Mouse (Mus musculus) midbrain, embryonic 11.5 days (tissue): Measurements from ENCODE around the gene Glp1r. TPM values are rescaled to one million over a fixed set of nuclear protein-coding genes. Genes with fewer than 3 reads are reported as not detected.

Source experiments
- ATAC-seq: fragments of 200-750 bp; cut with Nextera tagmentation; 2 replicates; pipeline ENCODE4 v1.8.0; 2017; ENCODE audit warnings: moderate TSS enrichment, moderate library complexity; ENCODE audit not compliant: low FRiP score
- DNase-seq: peaks from one replicate; pipeline ENCODE4 v3.0.0; 2015; ENCODE audit warnings: low spot score; ENCODE audit errors: missing footprints
- H3K27ac ChIP-seq: fragments of 300-500 bp; sonication (generic); 2 replicates; pipeline ENCODE4 v1.5.1; 2014; ENCODE audit warnings: low read depth, low read length
- H3K27me3 ChIP-seq: fragments of 300-500 bp; sonication (generic); 2 replicates; pipeline ENCODE4 v1.6.1; 2014; ENCODE audit warnings: mild to moderate bottlenecking, low read length, moderate library complexity, mixed read lengths; ENCODE audit not compliant: control insufficient read depth, insufficient read depth
- H3K36me3 ChIP-seq: fragments of 300-500 bp; sonication (generic); 2 replicates; pipeline ENCODE4 v1.6.1; 2014; ENCODE audit warnings: mild to moderate bottlenecking, low read length, moderate library complexity, mixed read lengths; ENCODE audit not compliant: control insufficient read depth, insufficient read depth
- H3K4me1 ChIP-seq: fragments of 300-500 bp; sonication (generic); 2 replicates; pipeline ENCODE4 v1.6.1; 2014; ENCODE audit warnings: low read length; ENCODE audit not compliant: control insufficient read depth, insufficient read depth
- H3K4me2 ChIP-seq: fragments of 300-500 bp; sonication (generic); 2 replicates; pipeline ENCODE4 v1.6.1; 2014; ENCODE audit warnings: mild to moderate bottlenecking, moderate library complexity
- H3K4me3 ChIP-seq: fragments of 300-500 bp; sonication (generic); 2 replicates; pipeline ENCODE4 v1.5.1; 2014; ENCODE audit warnings: low read depth, low read length
- H3K9ac ChIP-seq: fragments of 300-500 bp; sonication (generic); 2 replicates; pipeline ENCODE4 v1.6.1; 2014; ENCODE audit warnings: low read length
- H3K9me3 ChIP-seq: fragments of 300-500 bp; sonication (generic); 2 replicates; pipeline ENCODE4 v1.6.1; 2016; ENCODE audit warnings: low read length; ENCODE audit not compliant: control insufficient read depth
- WGBS: fragments of 180-500 bp; shearing (Covaris S2); extraction: QIAGEN DNeasy Blood & Tissue Kit; methylation state at CpG from one replicate; pipeline ENCODE4 v1.1.7; 2014; 5-methylcytosine and 5-hydroxymethylcytosine counted together
- microRNA-seq: library from miRNA; unstranded; fragments of <30 nt; microRNA quantifications from one replicate; pipeline ENCODE4, GENCODE M21; 2017
- polyA plus RNA-seq: library from polyadenylated mRNA; unstranded; fragments of >200 nt; fragmentation: Nextera tagmentation; extraction: Ambion mirVana; gene quantifications from 2 replicates; pipeline ENCODE4 v1.2.1, GENCODE M21; 2014

Glp1r gene
- polyA plus RNA-seq, 1 experiment from 2014 or later = 0.10 TPM

- whole genome bisulfite sequencing = 68% methylated on average over 4 of the region's 4 CpGs
- no peaks in the 10 kb centered on the region for H3K9me3 ChIP-seq
- DNase-seq = no peak
Observed at GRCm38 (mm10) chr17:30969983-30970382, 68.4 kb downstream of the Glp1r start.

GRCm38 (mm10) chr17:30971877-30972276, 70.3 kb downstream of the Glp1r start:
- H3K4me3 ChIP-seq = no peak overlapping the region
- WGBS = 81% methylated on average over 7 of the region's 7 CpGs

More at GRCm38 (mm10) chr17:30969983-30970382, 68.4 kb downstream of the Glp1r start:
- no peaks in the 10 kb centered on the region for H3K36me3 ChIP-seq
- H3K4me2 ChIP-seq = no peak overlapping the region
- H3K9ac ChIP-seq = no peak overlapping the region; the same call in 1 of the 2 replicates
- no peaks in the 10 kb centered on the region for H3K27me3 ChIP-seq
- H3K4me1 ChIP-seq = no peaks in the 10 kb centered on the region
- no peak overlapping the region for H3K27ac ChIP-seq
- ATAC-seq = no peak
- H3K4me3 ChIP-seq = no peak overlapping the region

GRCm38 (mm10) chr17:30973332-30973731, 71.7 kb downstream of the Glp1r start:
- ATAC-seq (no peak), DNase-seq (no peak)
- Histone ChIP-seq H3K27ac (no peak overlapping the region), H3K4me3 (no peak overlapping the region), H3K9me3 (no peaks in the 10 kb centered on the region), H3K4me1 (no peaks in the 10 kb centered on the region), H3K36me3 (no peaks in the 10 kb centered on the region), H3K27me3 (no peaks in the 10 kb centered on the region), H3K9ac (no peak overlapping the region), H3K4me2 (no peak overlapping the region)
- 83% methylated on average over 6 of the region's 6 CpGs for WGBS

More at GRCm38 (mm10) chr17:30971877-30972276, 70.3 kb downstream of the Glp1r start:
- Histone ChIP-seq H3K27me3 (no peaks in the 10 kb centered on the region), H3K9ac (no peak overlapping the region), H3K4me2 (no peak overlapping the region), H3K36me3 (no peaks in the 10 kb centered on the region), H3K4me1 (no peaks in the 10 kb centered on the region), H3K27ac (no peak overlapping the region), H3K9me3 (no peaks in the 10 kb centered on the region)
- DNase-seq (no peak), ATAC-seq (no peak)

GRCm38 (mm10) chr17:30977290-30977689, 75.7 kb downstream of the Glp1r start:
- 84% methylated on average over 2 of the region's 2 CpGs for WGBS
- no peak overlapping the region for H3K9ac ChIP-seq
- H3K4me2 ChIP-seq = no peak overlapping the region
- no peaks in the 10 kb centered on the region for H3K4me1 ChIP-seq
- no peaks in the 10 kb centered on the region for H3K9me3 ChIP-seq
- H3K27me3 ChIP-seq = no peaks in the 10 kb centered on the region
- no peak overlapping the region for H3K27ac ChIP-seq
- ATAC-seq = no peak
- no peaks in the 10 kb centered on the region for H3K36me3 ChIP-seq
- no peak overlapping the region for H3K4me3 ChIP-seq
- DNase-seq = no peak

- Histone ChIP-seq H3K27me3 (no peaks in the 10 kb centered on the region), H3K4me2 (no peak overlapping the region), H3K4me1 (no peaks in the 10 kb centered on the region), H3K27ac (no peak overlapping the region), H3K4me3 (no peak overlapping the region), H3K36me3 (no peaks in the 10 kb centered on the region), H3K9me3 (no peaks in the 10 kb centered on the region), H3K9ac (no peak overlapping the region)
- DNase-seq (no peak), ATAC-seq (no peak)
- WGBS = 86% methylated on average over 10 of the region's 10 CpGs
Observed at GRCm38 (mm10) chr17:30978556-30978955, 76.9 kb downstream of the Glp1r start.

- H3K9ac ChIP-seq = no peak overlapping the region
- 75% methylated on average over 4 of the region's 4 CpGs for whole genome bisulfite sequencing
- H3K36me3 ChIP-seq = no peaks in the 10 kb centered on the region
- H3K27me3 ChIP-seq = no peaks in the 10 kb centered on the region
- H3K27ac ChIP-seq = no peak overlapping the region
- H3K9me3 ChIP-seq = no peaks in the 10 kb centered on the region
- H3K4me3 ChIP-seq = no peak overlapping the region
- no peak for ATAC-seq
- H3K4me2 ChIP-seq = no peak overlapping the region
- H3K4me1 ChIP-seq = no peaks in the 10 kb centered on the region
- no peak for DNase-seq
Observed at GRCm38 (mm10) chr17:30983521-30983920, 81.9 kb downstream of the Glp1r start.

GRCm38 (mm10) chr17:30990254-30990653, 88.6 kb downstream of the Glp1r start:
- H3K9me3 ChIP-seq = no peaks in the 10 kb centered on the region
- no peaks in the 10 kb centered on the region for H3K4me1 ChIP-seq
- no peaks in the 10 kb centered on the region for H3K27me3 ChIP-seq
- WGBS = 71% methylated on average over 10 of the region's 10 CpGs
- no peak overlapping the region for H3K9ac ChIP-seq
- H3K4me3 ChIP-seq = no peak overlapping the region
- no peaks in the 10 kb centered on the region for H3K36me3 ChIP-seq
- no peak overlapping the region for H3K4me2 ChIP-seq
- no peak overlapping the region for H3K27ac ChIP-seq
- DNase-seq = no peak
- no peak for ATAC-seq

Small RNA genes within 50 kb of the gene (microRNA-seq; reads per million reads assigned to microRNA genes)
- gene Gm24026 = not detected

Other genes starting within 250 kb of the Glp1r start
- gene Umodl1, start 52.8 kb downstream of the Glp1r start, polyA plus RNA-seq = 0.07 TPM in 1 of 2 replicates, not detected in the other
- gene Abcg1, start 155.9 kb downstream of the Glp1r start, polyA plus RNA-seq = 10.4 TPM in 2 replicates
- 0.50 and 1.7 TPM in 2 replicates for gene Tff3, start 227.8 kb downstream of the Glp1r start, polyA plus RNA-seq
- not detected in 2 replicates for gene Tff2, start 242.5 kb downstream of the Glp1r start, polyA plus RNA-seq